Mouse (Mus musculus) mouse trophoblast stem cell (cell line): ENCODE results near the gene Adssl1.

Experiments
- in situ Hi-C, 2 experiments: fragments of 300-500 bp; cut with MseI, MboI; formaldehyde crosslinking; loops; 2 replicates in 1 of 2; 3 replicates in 1 of 2; pipeline ENCODE4 v1.15.1; 2025

Gene Adssl1

DNA sequence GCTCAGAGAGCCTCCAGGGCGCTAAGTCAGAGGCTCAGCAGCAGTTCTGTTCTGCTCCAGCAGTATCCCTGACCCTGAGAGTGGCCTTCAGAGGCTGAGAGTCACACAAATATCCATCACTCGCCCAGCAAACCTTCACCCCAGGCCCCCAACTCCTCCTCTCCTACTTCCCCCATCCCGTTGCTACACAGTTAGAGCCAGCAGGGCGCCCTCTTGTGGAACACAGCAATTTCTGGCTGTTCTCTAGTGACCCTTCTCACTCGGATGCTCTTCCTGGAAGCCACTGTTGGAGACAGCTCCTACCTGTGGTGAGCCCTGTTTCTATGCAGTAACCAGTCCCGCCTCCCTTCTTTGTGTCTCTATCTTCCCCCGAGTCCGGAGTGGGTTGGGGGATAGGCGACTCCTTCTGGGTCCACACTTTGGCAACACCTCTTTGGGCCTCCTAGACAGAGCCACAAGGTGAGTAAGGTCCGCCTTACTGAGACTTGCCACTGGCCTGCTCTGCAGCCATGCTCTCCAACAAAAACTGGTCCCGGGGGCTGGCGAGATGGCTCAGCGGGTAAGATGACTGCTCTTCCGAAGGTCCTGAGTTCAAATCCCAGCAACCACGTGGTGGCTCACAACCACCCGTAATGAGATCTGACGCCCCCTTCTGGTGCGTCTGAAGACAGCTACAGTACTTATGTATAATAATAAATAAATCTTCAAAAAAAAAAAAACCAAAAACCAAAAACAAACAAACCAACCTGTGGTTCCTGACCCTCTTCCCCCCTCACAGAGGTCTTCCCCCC, 55.6 kb downstream of the Adssl1 start:
- in situ Hi-C loops, result no loop called here

DNA sequence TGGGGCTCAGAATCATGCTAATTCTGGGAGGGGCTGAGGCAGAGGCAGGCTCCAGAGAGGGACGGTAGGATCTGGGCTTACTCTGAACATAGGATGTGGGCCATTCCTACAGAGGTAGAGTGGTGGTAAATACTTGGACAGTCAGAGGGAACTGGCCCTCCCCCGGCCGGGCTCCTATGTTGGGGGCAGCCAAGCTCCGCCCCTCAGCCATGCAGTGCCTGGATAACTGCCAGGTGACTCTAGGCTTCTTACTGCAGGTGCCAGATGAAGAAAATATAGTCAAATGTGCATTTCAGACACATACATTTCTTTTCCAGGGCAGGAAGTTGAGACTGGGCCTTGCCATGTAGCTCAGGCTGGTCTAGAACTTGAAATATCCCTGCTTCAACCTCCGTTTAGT, 57.2 kb downstream of the Adssl1 start:
- in situ Hi-C loops, result no loop called here

DNA sequence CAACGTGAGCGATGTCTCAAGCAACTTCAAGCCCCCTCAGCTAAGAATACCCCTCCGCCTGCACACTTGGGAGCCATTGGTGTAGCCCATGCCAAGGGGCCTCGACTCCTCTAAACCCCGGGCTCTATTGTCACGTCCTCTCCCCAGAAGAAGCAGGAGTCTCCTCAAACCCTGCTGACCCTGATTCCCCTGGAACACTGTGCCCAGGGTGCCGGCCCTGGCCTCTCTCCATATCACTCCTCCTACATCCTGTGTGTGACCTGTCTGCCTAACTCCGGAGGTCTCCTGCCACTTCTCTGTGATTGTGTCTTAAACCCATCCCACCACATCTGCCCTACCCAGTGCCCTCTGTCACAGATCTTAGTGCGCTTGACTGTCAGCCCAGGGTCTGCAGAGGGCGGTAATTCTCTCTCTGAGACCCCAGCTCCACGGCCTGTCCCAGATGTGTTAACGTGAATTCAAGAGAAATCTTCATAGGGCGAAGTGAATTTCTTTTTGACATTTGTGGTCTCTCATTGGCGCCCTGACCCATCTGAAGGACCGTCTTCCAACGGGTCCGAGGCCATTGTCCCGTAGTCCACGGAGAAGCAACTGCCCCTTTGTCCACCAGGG, 58.2 kb downstream of the Adssl1 start:
- in situ Hi-C loops, result no loop called here

DNA sequence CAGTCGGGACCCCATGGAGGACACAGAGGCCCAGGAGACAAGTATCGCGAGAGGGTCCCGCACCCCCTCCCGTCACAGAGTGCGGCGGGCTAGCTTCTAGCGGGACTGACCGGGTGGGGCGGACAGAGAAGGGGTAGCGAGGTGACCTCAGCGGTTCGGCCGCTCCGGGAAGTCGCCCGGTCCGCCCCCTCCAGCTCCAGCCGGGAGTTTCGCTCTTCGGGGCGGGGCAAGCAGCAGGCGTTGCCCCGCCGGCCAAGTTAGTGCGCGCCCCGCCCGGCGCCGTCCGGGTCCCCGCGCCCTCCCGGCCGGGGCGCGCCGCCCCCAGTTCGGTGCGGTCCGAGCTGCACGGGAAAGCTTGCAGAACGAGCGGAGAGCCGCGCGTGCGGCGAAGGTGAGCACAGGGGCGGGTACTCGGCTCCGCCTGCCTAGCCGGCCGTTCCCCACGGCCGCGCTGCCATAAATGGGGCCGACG, 58.7 kb downstream of the Adssl1 start, which contains the start of gene Zbtb42:
Gene Zbtb42 (plus strand): TSS at position 274 of the 472 bp plus-strand sequence.
- in situ Hi-C loops, result no loop called here

DNA sequence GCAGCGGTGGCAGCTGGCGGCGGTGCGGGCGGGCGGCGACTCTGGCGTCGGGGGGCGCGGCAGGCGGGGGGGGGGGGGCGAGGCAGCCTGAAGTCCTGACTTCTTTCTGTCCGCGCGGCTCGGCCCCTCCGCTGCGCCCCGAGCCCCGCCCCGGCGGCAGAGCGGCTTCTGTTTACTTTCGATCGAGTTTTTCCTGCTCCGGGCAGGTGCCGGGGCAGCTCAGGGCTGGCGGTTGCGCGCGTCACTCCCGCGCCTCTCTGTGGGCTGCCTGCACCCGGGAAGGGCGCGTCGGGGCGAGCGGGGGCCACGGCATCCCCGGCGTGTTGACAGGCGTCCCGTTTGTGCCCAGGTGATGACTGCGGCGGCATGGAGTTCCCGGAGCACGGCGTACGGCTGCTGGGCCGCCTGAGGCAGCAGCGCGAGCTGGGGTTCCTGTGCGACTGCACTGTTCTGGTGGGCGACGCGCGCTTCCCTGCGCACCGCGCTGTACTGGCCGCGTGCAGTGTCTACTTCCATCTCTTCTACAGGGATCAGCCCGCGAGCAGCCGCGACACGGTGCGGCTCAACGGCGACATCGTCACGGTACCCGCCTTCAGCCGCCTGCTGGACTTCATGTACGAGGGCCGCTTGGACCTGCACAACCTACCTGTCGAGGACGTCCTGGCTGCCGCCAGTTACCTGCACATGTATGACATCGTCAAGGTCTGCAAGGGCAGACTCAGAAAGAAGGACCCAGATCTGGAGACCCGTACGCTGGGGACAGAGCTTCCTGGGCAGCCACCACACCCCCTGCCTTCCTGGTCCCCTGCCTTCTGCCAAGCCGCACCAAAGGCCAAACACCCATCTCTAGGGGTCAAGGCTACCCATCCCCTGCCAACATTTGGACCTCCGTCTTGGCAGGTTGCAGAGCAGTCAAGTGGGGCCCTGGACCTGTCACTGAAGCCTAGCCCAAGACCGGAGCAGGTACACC, 59.5 kb downstream of the Adssl1 start:
- in situ Hi-C loops, result no loop called here

DNA sequence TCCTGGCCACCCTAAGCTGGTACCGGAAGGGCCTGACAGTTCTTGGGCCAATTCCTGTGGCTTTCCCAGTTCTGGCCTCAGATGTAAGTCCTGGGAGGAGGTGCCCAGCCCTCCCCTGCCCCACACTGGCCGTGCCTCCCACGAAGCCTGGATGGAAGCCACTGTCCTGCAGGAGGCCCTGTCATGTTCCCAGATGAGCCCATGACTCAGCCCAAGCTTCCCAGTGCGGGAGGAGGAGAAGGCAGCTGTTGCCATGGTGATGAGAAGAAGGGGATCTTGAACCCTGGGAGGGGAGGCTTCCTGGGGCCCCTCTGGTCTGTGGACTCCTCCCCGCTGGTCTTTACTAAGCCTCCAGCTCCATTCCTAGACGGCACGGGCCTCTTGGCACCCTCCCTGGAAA, 63.5 kb downstream of the Adssl1 start:
- in situ Hi-C loops, result no loop called here

DNA sequence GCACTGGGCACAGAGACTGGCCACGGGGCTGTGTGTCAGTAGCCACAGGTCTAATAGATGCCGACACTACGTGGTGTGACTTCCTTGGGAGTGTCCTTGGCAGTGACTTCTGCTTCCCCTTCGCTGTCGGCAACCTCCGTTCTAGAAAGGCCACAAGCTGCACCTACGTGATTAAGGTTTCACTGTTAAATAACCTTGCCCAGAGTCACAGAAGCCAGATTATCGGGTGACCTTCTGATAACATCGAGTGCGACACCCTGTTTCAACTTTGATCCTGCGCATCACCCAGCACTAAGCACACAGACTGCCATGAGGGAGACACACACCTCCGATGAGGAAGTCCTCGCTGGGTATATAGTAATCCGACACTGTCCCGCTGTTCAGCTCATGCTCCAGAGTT, 68.6 kb downstream of the Adssl1 start:
- in situ Hi-C loops, result no loop called here
